In the genomic region with DNA sequence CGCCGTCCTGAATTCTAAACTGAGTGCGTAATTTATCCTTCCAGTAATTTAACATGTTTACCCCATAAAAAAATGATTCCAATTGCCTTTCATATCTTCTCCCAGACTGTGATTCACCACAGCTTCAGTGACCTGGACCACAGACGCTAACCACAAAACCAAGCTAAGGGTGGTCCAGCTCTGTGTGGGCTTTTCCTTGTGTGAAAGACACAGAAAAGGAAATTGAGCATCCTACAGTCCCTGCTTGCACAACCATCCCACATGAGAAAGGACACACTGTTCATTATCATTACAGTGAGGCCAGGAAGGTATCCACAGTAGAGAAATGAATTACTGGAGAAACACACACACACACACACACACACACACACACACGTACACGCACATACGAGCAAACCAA, we compare ENCODE assay signal across 27 mouse cellular contexts.
DNase-seq lines count a peak whose midpoint lies in the region; ATAC-seq and TF ChIP-seq lines count a peak whose summit lies in the region.
"Had no signal": no experiment of that assay in that cellular context is flagged by ENCODE, and none has a peak within 500 bp of the region (broad histone marks: within the 10 kb centered on the region; RNA-seq: fewer than 3 reads in every experiment).

No protein-coding gene starts in this region.

- no peak overlapping the region; the same call in 1 of the 2 replicates for H3K9ac ChIP-seq in heart, embryonic 13.5 days
- H3K9ac ChIP-seq in stomach, postnatal 0 days (ENCODE audit: low read length): no peak overlapping the region
- H3K9ac ChIP-seq: hindbrain, embryonic 15.5 days; liver, embryonic 12.5 days; liver, postnatal 0 days; midbrain, embryonic 13.5 days; neural tube, embryonic 15.5 days; stomach, embryonic 15.5 days had no signal

- no peak overlapping the region for H3ac ChIP-seq in C2C12 (ENCODE audit: control insufficient read depth, insufficient read length, low read depth)

- TF ChIP-seq CTCF in C2C12 (IDR thresholded peaks at IDR 0.05; ENCODE audit: control insufficient read depth, insufficient read depth, insufficient read length): no peak
- TF ChIP-seq CTCF in stomach, postnatal 0 days (IDR thresholded peaks at IDR 0.05; ENCODE audit: low read depth): no peak

- no peak for TF ChIP-seq EP300 in stomach, postnatal 0 days (optimal IDR thresholded peaks at IDR 0.05)

- H3K79me3 ChIP-seq in C2C12 (ENCODE audit: low read depth): no peaks in the 10 kb centered on the region

- no peak for DNase-seq in heart, postnatal 25 days (ENCODE audit: low spot score)
- peak; percentile 69 for DNase-seq in fibroblast of lung, adult 2 months (ENCODE audit: low read depth)
- DNase-seq in stomach, postnatal 0 days (ENCODE audit: low spot score): no peak
- DNase-seq in cerebellum, adult 8-10 months: no peak
- DNase-seq: adrenal gland, adult 8-10 months; cerebellum, adult 11 months; cerebellum, postnatal 10 days; gastrocnemius, adult 2 months; gastrocnemius, postnatal 36 days; kidney, adult 18-20 months; kidney, postnatal 4 days; layer of hippocampus, postnatal 36 days; left cerebral cortex, postnatal 4 days; liver, postnatal 0 days; lung, postnatal 4 days; right cerebral cortex, postnatal 25 days; thymus, adult 18-20 months; thymus, postnatal 36 days had no signal

- H3K4me2 ChIP-seq in heart, embryonic 13.5 days: 0 out of 2 replicates have a peak overlapping the region, but pooled peaks have one; percentile 40
- no peak overlapping the region for H3K4me2 ChIP-seq in stomach, postnatal 0 days (replicated peaks; ENCODE audit: low read depth)
- H3K4me2 ChIP-seq: hindbrain, embryonic 15.5 days; liver, embryonic 12.5 days; midbrain, embryonic 13.5 days; neural tube, embryonic 15.5 days; stomach, embryonic 15.5 days had no signal

- H3K27ac ChIP-seq in heart, embryonic 13.5 days (replicated peaks): no peak overlapping the region
- H3K27ac ChIP-seq in stomach, postnatal 0 days (replicated peaks): 0 out of 2 replicates have a peak overlapping the region, but pooled peaks have one; percentile 24
- H3K27ac ChIP-seq: gastrocnemius, adult 2 months; liver, embryonic 12.5 days; midbrain, embryonic 13.5 days; neural tube, embryonic 15.5 days; stomach, embryonic 15.5 days had no signal

- H3K4me1 ChIP-seq in heart, embryonic 13.5 days: peaks cover 41% of the 10 kb centered on the region
- H3K4me1 ChIP-seq in stomach, postnatal 0 days (replicated peaks; ENCODE audit: control insufficient read depth, insufficient read depth): no peaks in the 10 kb centered on the region
- H3K4me1 ChIP-seq: liver, embryonic 12.5 days; stomach, embryonic 15.5 days had no signal

- no peak for ATAC-seq in heart, embryonic 13.5 days (ENCODE audit: extremely low read depth, insufficient number of reproducible peaks, low FRiP score, low TSS enrichment)
- no peak for ATAC-seq in stomach, postnatal 0 days (ENCODE audit: low FRiP score, low TSS enrichment)
- ATAC-seq in erythroid progenitor cell, adult 5-6 weeks (replicated peaks; ENCODE audit: low FRiP score, poor library complexity, severe bottlenecking): no peak
- ATAC-seq: liver, embryonic 12.5 days; liver, postnatal 0 days had no signal

- H3K36me3 ChIP-seq in heart, embryonic 13.5 days: peaks cover 12% of the 10 kb centered on the region
- H3K36me3 ChIP-seq in C2C12 (ENCODE audit: control insufficient read depth, insufficient read depth): no peaks in the 10 kb centered on the region
- no peaks in the 10 kb centered on the region for H3K36me3 ChIP-seq in stomach, postnatal 0 days (ENCODE audit: control insufficient read depth, insufficient read depth, low read length)
- H3K36me3 ChIP-seq: G1E; hindbrain, embryonic 15.5 days; liver, embryonic 12.5 days; midbrain, embryonic 13.5 days; neural tube, embryonic 15.5 days; stomach, embryonic 15.5 days had no signal

- no peaks in the 10 kb centered on the region for H3K27me3 ChIP-seq in heart, embryonic 13.5 days (replicated peaks)
- no peaks in the 10 kb centered on the region for H3K27me3 ChIP-seq in C2C12 (ENCODE audit: control insufficient read depth, insufficient read depth, insufficient read length)
- H3K27me3 ChIP-seq in stomach, postnatal 0 days (ENCODE audit: control insufficient read depth, insufficient read depth, low read length): no peaks in the 10 kb centered on the region
- H3K27me3 ChIP-seq: hindbrain, embryonic 15.5 days; liver, embryonic 12.5 days; midbrain, embryonic 13.5 days; neural tube, embryonic 15.5 days; stomach, embryonic 15.5 days had no signal

- H3K4me3 ChIP-seq in heart, embryonic 13.5 days: no peak overlapping the region
- H3K4me3 ChIP-seq in C2C12 (ENCODE audit: insufficient read depth, poor library complexity, severe bottlenecking): no peak overlapping the region
- H3K4me3 ChIP-seq in stomach, postnatal 0 days (ENCODE audit: low read depth, low read length): no peak overlapping the region
- H3K4me3 ChIP-seq: gastrocnemius, adult 2 months; hindbrain, embryonic 15.5 days; liver, embryonic 12.5 days; midbrain, embryonic 13.5 days; neural tube, embryonic 15.5 days; stomach, embryonic 15.5 days had no signal

- intact Hi-C loops in heart, postnatal 25 days (cut with DNase I): no loop called here

- H3K79me2 ChIP-seq in C2C12 (ENCODE audit: control insufficient read depth, insufficient read depth): no peaks in the 10 kb centered on the region

- WGBS in heart, embryonic 13.5 days: 85% methylated on average over 7 of the region's 7 CpGs
- 63% methylated on average over 7 of the region's 7 CpGs for WGBS in stomach, postnatal 0 days

- no peaks in the 10 kb centered on the region for H3K9me3 ChIP-seq in heart, embryonic 13.5 days
- H3K9me3 ChIP-seq in stomach, postnatal 0 days (ENCODE audit: control insufficient read depth, low read length): no peaks in the 10 kb centered on the region
- H3K9me3 ChIP-seq: hindbrain, embryonic 15.5 days; liver, embryonic 12.5 days; midbrain, embryonic 13.5 days; neural tube, embryonic 15.5 days; stomach, embryonic 15.5 days had no signal

TF ChIP-seq in C2C12, 6 proteins besides CTCF, POLR2A, EP300 and RAD21:
- TF ChIP-seq USF1 (IDR thresholded peaks at IDR 0.05; ENCODE audit: low read depth): no peak
- TF ChIP-seq FOSL1 (IDR thresholded peaks at IDR 0.05; ENCODE audit: insufficient read depth, low read length, poor library complexity, severe bottlenecking): no peak
- TF ChIP-seq MYOG (IDR thresholded peaks at IDR 0.05; ENCODE audit: control insufficient read depth, extremely low read depth, insufficient read length): no peak
- no peak for TF ChIP-seq MYOD1 (IDR thresholded peaks at IDR 0.05; ENCODE audit: control insufficient read depth, insufficient read length, low read depth)
- no peak for TF ChIP-seq MAX (IDR thresholded peaks at IDR 0.05)
- peak; percentile 77 for TF ChIP-seq CEBPB (IDR thresholded peaks at IDR 0.05; ENCODE audit: low read depth)
